Mouse (Mus musculus) embryonic facial prominence, embryonic 15.5 days (tissue): ENCODE measurements around the gene Lax1. TPM values are rescaled to one million over a fixed set of nuclear protein-coding genes. Genes with fewer than 3 reads are reported as not detected.

Source experiments
- ATAC-seq: fragments of 200-750 bp; cut with Nextera tagmentation; 2 replicates; pipeline ENCODE4 v1.8.0; 2017; ENCODE audit warnings: low read depth, moderate TSS enrichment; ENCODE audit not compliant: insufficient number of reproducible peaks, low FRiP score, low TSS enrichment
- H3K27ac ChIP-seq: fragments of 300-500 bp; sonication (generic); replicated peaks from 2 replicates; pipeline ENCODE4 v1.5.1; 2015; ENCODE audit warnings: mild to moderate bottlenecking, inconsistent platforms
- H3K27me3 ChIP-seq: fragments of 300-500 bp; sonication (generic); 2 replicates; pipeline ENCODE4 v1.6.1; 2015; ENCODE audit warnings: inconsistent platforms
- H3K36me3 ChIP-seq: fragments of 300-500 bp; sonication (generic); 2 replicates; pipeline ENCODE4 v1.6.1; 2015; ENCODE audit warnings: mild to moderate bottlenecking, inconsistent platforms
- H3K4me1 ChIP-seq: fragments of 300-500 bp; sonication (generic); 2 replicates; pipeline ENCODE4 v1.6.1; 2015; ENCODE audit warnings: inconsistent platforms
- H3K4me2 ChIP-seq: fragments of 300-500 bp; sonication (generic); replicated peaks from 2 replicates; pipeline ENCODE4 v1.6.1; 2015; ENCODE audit warnings: mild to moderate bottlenecking, inconsistent platforms
- H3K4me3 ChIP-seq: fragments of 300-500 bp; sonication (generic); replicated peaks from 2 replicates; pipeline ENCODE4 v1.5.1; 2015; ENCODE audit warnings: mild to moderate bottlenecking, inconsistent platforms
- H3K9ac ChIP-seq: fragments of 300-500 bp; sonication (generic); 2 replicates; pipeline ENCODE4 v1.6.1; 2015; ENCODE audit warnings: inconsistent platforms
- H3K9me3 ChIP-seq: fragments of 300-500 bp; sonication (generic); replicated peaks from 2 replicates; pipeline ENCODE4 v1.6.1; 2016; ENCODE audit warnings: inconsistent platforms
- WGBS: fragments of 180-500 bp; shearing (Covaris S2); methylation state at CpG from one replicate; pipeline ENCODE4 v1.1.7; 2015; 5-methylcytosine and 5-hydroxymethylcytosine counted together
- microRNA-seq: library from miRNA; unstranded; fragments of <30 nt; microRNA quantifications from one replicate; pipeline ENCODE4, GENCODE M21; 2016; ENCODE audit warnings: borderline number of aligned reads
- polyA plus RNA-seq: library from polyadenylated mRNA; unstranded; fragments of >200 nt; fragmentation: Nextera tagmentation; extraction: Ambion mirVana; gene quantifications from 2 replicates; pipeline ENCODE4 v1.2.1, GENCODE M21; 2015

Lax1 gene
- polyA plus RNA-seq, 1 experiment from 2014 or later = 0.45 TPM

DNA sequence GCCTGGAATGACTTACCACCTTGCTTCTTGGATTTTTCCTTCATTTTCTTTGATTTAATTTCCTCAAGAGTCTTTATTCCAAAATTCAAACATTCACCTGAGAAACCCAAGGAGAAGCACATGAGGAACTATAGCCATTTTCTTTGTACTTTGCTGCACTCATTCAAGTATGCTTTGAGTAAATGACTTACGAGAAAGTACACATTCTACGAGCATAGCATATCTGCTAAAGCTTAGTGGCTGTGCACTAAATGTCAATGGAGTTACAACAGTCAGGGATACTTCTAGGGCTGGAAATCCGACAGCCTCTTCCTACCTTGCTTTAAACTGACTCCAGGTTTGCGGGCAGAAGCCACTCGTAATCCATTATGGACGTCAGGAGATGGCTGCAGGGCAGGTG lies 51.4 kb downstream of the Lax1 start:
- ATAC-seq = no peak

DNA sequence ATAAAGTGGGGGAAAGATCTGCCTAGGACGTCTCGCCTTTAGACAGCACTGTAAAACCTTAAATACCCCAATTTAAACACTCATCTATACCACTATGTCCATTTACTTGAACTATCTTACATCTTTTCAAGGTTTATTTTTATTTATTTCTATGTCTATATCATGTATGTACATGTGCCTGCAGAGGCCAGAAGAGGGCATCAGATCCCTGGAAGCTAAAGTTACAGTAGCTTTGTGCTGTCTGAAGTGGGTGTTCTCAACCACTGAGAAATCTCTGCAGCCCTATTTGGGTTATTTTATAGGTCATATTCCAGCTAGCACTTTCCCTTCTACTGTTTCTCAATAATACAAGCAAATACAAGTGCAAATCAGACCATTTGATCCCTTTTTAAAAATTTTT lies 57.7 kb downstream of the Lax1 start:
- H3K9ac ChIP-seq = no peak overlapping the region
- peaks cover 86% of the 10 kb centered on the region for H3K36me3 ChIP-seq
- H3K27ac ChIP-seq = no peak overlapping the region
- WGBS = 84% methylated on average over 2 of the region's 2 CpGs
- no peak overlapping the region for H3K4me3 ChIP-seq
- no peak overlapping the region for H3K4me2 ChIP-seq
- no peaks in the 10 kb centered on the region for H3K27me3 ChIP-seq
- H3K9me3 ChIP-seq = no peaks in the 10 kb centered on the region
- ATAC-seq = no peak
- H3K4me1 ChIP-seq = no peaks in the 10 kb centered on the region

More for the DNA sequence above, 51.4 kb downstream of the Lax1 start:
- Histone ChIP-seq H3K9me3 (no peaks in the 10 kb centered on the region), H3K27me3 (no peaks in the 10 kb centered on the region), H3K4me2 (no peak overlapping the region), H3K27ac (no peak overlapping the region), H3K4me1 (no peaks in the 10 kb centered on the region), H3K36me3 (peaks cover 92% of the 10 kb centered on the region), H3K4me3 (no peak overlapping the region), H3K9ac (no peak overlapping the region)
- 78% methylated on average over 6 of the region's 6 CpGs for WGBS

Small RNA genes within 50 kb of the gene (microRNA-seq; reads per million reads assigned to microRNA genes)
- gene Mir6903 = 0.69 reads per million

Other genes starting within 250 kb of the Lax1 start
- 524 and 525 TPM in 2 replicates for gene Snrpe, start 79.8 kb downstream of the Lax1 start, polyA plus RNA-seq
- gene Zbed6, start 29.2 kb downstream of the Lax1 start, polyA plus RNA-seq = not detected in 2 replicates
- gene Gm38394, start 28.8 kb downstream of the Lax1 start, polyA plus RNA-seq = 5.5 and 6.6 TPM in 2 replicates
- gene Atp2b4, start 110.9 kb upstream of the Lax1 start, polyA plus RNA-seq = 22.3 and 24.4 TPM in 2 replicates
- gene Optc, start 217.9 kb upstream of the Lax1 start, polyA plus RNA-seq = 1.1 and 1.2 TPM in 2 replicates
- 6.7 and 8.2 TPM in 2 replicates for gene Prelp, start 231.3 kb upstream of the Lax1 start, polyA plus RNA-seq